Mouse (Mus musculus): Measurements from ENCODE around the gene Pgap2.

Gene Pgap2

DNA sequence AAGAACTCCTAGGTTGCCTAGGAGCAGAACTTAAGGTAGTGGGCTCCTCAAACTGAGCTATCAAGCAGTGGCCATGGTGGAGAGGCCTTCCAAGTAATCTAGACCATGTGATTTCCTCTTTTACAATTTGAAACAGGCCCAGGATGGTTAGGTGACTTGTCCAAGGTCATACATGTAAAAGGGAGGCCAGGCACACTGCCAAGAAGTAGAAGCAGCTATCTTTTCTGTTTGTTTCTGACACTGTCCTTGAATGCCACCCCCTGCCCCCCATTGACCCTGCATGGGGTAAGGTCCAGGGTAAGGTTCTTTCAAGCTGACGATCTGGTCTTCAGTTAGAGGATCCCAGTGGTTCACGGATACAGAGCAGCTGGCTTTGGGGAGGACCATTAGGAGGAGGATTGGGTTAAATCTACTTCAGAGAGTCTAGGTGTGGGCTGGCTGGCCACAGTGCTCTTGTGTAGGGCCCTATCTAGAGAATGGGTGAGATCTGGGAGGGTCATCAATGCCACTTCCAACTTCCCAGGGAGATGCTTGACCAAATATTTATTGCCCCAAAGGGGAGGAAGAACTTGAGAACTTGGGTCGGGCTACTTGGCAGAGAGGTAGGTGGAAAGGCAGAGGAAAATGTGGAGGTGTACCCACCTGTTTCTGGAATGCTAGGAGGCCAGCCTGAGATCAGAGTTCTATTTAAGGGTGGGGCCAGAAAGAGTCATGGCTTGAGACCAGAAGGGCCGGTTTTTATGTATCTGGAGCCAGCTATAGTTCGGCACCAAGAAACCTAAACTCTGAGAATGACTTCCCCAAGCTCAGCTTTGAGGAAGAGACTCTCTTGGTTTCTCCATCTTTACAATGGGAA, 14.1 kb downstream of the Pgap2 start:
- Histone ChIP-seq H3K36me3 (ENCODE audit: control insufficient read depth, insufficient read depth, low read length, poor library complexity, severe bottlenecking) (no peaks in the 10 kb centered on the region), H3K27me3 (ENCODE audit: control insufficient read depth, insufficient read depth, low read length, poor library complexity, severe bottlenecking) (no peaks in the 10 kb centered on the region)
- no peak for DNase-seq (ENCODE audit: low read depth, low spot score)

- Histone ChIP-seq H3K36me3 (ENCODE audit: control insufficient read depth, insufficient read depth, low read length, poor library complexity, severe bottlenecking) (0 out of 2 replicates have a peak, but pooled peaks cover under 1% of the 10 kb centered on the region), H3K27me3 (ENCODE audit: control insufficient read depth, insufficient read depth, low read length, poor library complexity, severe bottlenecking) (no peaks in the 10 kb centered on the region)
- no peak for DNase-seq (ENCODE audit: low read depth, low spot score)
Measured at GRCm38 (mm10) chr7:102226051-102226450, 16.0 kb downstream of the Pgap2 start.

- no peaks in the 10 kb centered on the region for H3K27me3 ChIP-seq (ENCODE audit: control insufficient read depth, insufficient read depth, low read length, poor library complexity, severe bottlenecking)
- DNase-seq (ENCODE audit: low read depth, low spot score): no peak
Measured at GRCm38 (mm10) chr7:102228049-102228670, 18.2 kb downstream of the Pgap2 start.

DNA sequence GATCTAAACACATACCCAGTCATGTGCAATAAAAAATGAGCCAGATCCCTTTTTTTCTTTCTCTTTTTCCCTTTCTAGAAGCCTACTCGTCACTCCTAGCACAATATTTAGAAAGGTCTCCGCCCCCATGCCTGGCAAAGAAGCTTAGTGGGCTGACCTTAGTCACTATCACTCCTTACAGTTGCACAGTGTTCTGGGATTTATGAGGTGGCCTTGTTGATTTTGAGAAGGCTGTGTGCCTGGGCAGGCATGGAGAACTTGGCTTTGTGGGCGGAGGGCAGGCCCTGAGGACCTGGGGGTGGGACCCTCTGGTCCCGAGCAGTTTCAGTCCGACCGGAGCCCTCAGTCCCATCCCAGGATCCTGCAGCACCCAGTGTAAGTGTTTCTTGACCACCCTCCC, 19.8 kb downstream of the Pgap2 start:
- Histone ChIP-seq H3K27me3 (ENCODE audit: control insufficient read depth, insufficient read depth, low read length, poor library complexity, severe bottlenecking) (no peaks in the 10 kb centered on the region), H3K36me3 (ENCODE audit: control insufficient read depth, insufficient read depth, low read length, poor library complexity, severe bottlenecking) (0 out of 2 replicates have a peak, but pooled peaks cover 2% of the 10 kb centered on the region)
- no peak for DNase-seq (ENCODE audit: low read depth, low spot score)

More at GRCm38 (mm10) chr7:102228049-102228670, 18.2 kb downstream of the Pgap2 start:
- H3K36me3 ChIP-seq (ENCODE audit: control insufficient read depth, insufficient read depth, low read length, poor library complexity, severe bottlenecking): 0 out of 2 replicates have a peak, but pooled peaks cover 2% of the 10 kb centered on the region

DNA sequence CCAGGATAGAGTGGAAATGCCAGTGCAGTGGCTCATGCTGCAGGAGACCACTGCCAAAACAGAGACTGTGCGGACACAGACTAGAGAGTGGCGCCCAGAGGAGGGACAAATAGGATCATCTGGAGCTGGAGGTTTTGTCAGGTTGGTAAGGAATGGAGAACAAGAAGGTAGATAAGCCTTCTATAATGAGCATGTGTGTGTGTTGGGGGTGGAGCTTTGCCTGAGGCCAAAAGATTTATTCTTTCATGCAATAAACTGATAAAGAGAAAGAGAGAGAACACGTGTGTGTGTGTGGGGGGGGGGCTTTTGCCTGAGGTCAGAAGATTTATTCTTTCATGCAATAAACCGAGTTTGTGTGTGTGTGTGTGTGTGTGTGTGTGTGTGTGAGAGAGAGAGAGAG, 23.1 kb downstream of the Pgap2 start:
- no peak for DNase-seq (ENCODE audit: low read depth, low spot score)
- no peaks in the 10 kb centered on the region for H3K27me3 ChIP-seq (ENCODE audit: control insufficient read depth, insufficient read depth, low read length, poor library complexity, severe bottlenecking)
- peaks cover 6% of the 10 kb centered on the region; the same call in 1 of the 2 replicates for H3K36me3 ChIP-seq (ENCODE audit: control insufficient read depth, insufficient read depth, low read length, poor library complexity, severe bottlenecking)

DNA sequence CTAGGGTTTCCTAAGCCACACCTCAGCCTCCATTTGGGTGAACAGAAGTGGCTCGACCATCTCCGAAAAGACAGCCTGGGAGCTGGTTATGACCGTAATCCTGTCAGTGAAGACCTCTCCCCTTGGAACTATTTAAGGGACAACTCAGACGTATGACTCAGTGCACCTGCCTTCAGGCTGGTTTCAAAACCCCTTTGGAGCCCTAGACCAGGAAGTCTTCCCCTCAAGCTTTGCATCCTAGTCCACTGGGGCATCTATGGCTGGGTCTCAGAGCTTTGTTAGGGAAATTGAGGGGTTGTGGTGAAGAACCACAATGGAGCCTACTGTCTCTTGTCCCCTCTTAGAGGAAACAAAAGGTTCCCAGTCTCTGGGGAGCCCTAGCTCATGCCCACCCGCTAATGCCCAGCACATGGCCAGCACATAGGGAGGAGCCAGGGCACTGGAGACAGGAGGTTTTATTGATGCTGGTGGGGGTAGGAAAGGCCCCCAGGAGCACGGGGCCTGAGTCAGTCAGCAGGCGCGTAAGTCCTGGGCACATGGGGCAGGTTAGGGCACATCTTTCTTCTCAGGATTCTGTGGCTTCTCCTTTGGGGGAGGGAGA, 28.8 kb downstream of the Pgap2 start:
- no peak for DNase-seq (ENCODE audit: low read depth, low spot score)
- peaks cover 6% of the 10 kb centered on the region for H3K36me3 ChIP-seq (ENCODE audit: control insufficient read depth, insufficient read depth, low read length, poor library complexity, severe bottlenecking)
- no peaks in the 10 kb centered on the region for H3K27me3 ChIP-seq (ENCODE audit: control insufficient read depth, insufficient read depth, low read length, poor library complexity, severe bottlenecking)

DNA sequence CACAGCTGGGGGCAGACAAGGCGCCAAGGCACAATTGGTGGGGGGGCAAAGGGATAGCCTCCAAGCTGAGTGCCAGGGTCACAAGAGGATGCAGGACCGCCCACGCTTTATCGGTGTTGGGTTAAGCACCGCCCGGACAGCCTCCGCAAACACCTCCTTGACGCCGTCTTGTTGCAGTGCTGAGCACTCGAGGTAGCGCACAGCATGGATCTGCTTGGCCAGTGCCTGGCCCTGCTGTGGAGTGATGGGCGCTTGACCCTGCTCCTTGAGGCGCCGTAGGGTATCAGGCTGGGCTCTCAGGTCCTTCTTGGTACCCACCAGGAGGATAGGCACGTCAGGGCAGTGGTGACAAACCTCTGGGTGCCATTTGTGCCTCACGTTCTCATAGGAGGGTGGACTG, 29.6 kb downstream of the Pgap2 start:
- Histone ChIP-seq H3K27me3 (ENCODE audit: control insufficient read depth, insufficient read depth, low read length, poor library complexity, severe bottlenecking) (no peaks in the 10 kb centered on the region), H3K36me3 (ENCODE audit: control insufficient read depth, insufficient read depth, low read length, poor library complexity, severe bottlenecking) (peaks cover 6% of the 10 kb centered on the region)
- no peak for DNase-seq (ENCODE audit: low read depth, low spot score)

DNA sequence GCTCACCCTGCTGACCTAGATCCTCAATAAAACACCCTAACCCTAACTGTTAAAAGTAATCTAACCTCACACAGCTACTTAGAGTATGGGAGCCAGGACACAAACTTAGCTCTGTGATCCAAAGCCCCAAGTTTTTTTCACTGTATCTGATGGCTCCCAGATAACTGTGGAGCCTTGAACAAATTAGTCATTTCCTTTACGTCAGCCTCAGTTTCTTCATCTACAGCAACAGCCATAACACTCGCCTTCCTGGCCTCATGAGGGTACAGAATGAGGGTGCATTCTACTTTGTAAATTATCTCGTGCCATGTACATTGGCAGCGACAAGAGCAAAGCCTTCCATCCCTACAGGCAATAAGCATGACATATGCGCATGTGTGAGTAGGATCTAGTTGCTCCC, 32.4 kb downstream of the Pgap2 start:
- H3K27me3 ChIP-seq (ENCODE audit: control insufficient read depth, insufficient read depth, low read length, poor library complexity, severe bottlenecking): no peaks in the 10 kb centered on the region
- DNase-seq (ENCODE audit: low read depth, low spot score): no peak

GRCm38 (mm10) chr7:102242917-102243316, 32.9 kb downstream of the Pgap2 start:
- Histone ChIP-seq H3K36me3 (ENCODE audit: control insufficient read depth, insufficient read depth, low read length, poor library complexity, severe bottlenecking) (peaks cover 2% of the 10 kb centered on the region), H3K27me3 (ENCODE audit: control insufficient read depth, insufficient read depth, low read length, poor library complexity, severe bottlenecking) (no peaks in the 10 kb centered on the region)

More for the DNA sequence above, 32.4 kb downstream of the Pgap2 start:
- H3K36me3 ChIP-seq (ENCODE audit: control insufficient read depth, insufficient read depth, low read length, poor library complexity, severe bottlenecking): peaks cover 5% of the 10 kb centered on the region

GRCm38 (mm10) chr7:102243870-102244269, 33.9 kb downstream of the Pgap2 start:
- Histone ChIP-seq H3K36me3 (ENCODE audit: control insufficient read depth, insufficient read depth, low read length, poor library complexity, severe bottlenecking) (peaks cover 2% of the 10 kb centered on the region), H3K27me3 (ENCODE audit: control insufficient read depth, insufficient read depth, low read length, poor library complexity, severe bottlenecking) (no peaks in the 10 kb centered on the region)
- DNase-seq (ENCODE audit: low read depth, low spot score): peak; percentile 41

More at GRCm38 (mm10) chr7:102242917-102243316, 32.9 kb downstream of the Pgap2 start:
- DNase-seq (ENCODE audit: low read depth, low spot score): no peak

DNA sequence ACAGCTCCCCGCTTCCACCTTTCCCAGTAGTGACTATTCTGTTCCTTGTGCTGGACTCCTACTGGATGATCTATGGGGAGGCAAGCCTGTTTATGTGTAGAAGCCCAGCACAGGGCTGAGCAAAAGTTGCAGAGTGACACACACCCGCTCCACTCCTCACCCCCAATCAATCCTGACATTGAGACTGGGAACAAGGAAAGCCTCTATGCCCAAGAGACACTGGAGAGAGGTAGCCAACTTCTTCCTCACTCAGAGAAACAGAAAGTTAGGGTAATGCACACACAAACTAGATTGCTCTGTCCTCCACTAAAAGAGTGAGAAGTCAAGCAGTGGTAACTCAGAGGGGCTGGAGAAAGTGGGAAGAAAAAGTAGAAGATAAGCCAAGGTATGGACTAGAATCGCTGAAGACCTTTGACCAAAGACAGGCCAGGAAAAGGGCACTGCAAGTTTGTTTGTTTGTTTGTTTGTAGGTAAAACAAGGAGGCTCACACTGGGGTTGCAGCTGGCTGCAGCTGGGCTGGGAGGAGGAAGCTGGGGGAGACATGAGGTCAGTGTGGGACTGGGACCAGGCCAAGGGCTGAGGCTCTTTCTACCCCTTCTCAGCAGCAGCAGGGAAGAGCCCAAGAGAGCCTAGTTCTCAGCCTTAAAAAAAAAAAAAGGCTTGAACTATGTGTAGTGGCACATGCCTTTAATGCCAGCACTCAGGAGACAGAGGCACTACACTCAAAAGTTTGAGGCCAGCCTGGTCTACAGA, 35.0 kb downstream of the Pgap2 start:
- H3K27me3 ChIP-seq (ENCODE audit: control insufficient read depth, insufficient read depth, low read length, poor library complexity, severe bottlenecking): no peaks in the 10 kb centered on the region
- no peak for DNase-seq (ENCODE audit: low read depth, low spot score)
- peaks cover 2% of the 10 kb centered on the region for H3K36me3 ChIP-seq (ENCODE audit: control insufficient read depth, insufficient read depth, low read length, poor library complexity, severe bottlenecking)

DNA sequence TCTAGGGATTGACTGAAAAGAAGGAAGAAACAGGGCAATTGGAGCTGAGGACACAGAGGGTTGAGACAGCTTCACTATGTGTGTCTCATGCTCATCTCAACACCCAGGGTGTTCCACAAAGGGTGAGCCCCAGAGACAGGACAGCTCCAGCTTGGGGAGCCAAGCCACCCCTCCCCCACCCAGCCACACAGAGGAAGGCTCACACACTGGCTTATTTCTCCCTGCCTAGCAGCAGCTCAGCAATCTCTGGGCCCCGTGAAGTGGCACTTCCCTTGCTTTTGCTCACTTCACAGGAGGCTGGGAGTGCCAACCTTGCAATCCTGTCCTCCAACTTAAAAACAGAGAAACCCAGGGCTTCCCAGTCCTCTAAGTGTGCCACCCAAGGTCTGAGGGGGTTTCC, 35.8 kb downstream of the Pgap2 start:
- Histone ChIP-seq H3K36me3 (ENCODE audit: control insufficient read depth, insufficient read depth, low read length, poor library complexity, severe bottlenecking) (peaks cover 2% of the 10 kb centered on the region), H3K27me3 (ENCODE audit: control insufficient read depth, insufficient read depth, low read length, poor library complexity, severe bottlenecking) (no peaks in the 10 kb centered on the region)
- peak; percentile 36 for DNase-seq (ENCODE audit: low read depth, low spot score)

DNA sequence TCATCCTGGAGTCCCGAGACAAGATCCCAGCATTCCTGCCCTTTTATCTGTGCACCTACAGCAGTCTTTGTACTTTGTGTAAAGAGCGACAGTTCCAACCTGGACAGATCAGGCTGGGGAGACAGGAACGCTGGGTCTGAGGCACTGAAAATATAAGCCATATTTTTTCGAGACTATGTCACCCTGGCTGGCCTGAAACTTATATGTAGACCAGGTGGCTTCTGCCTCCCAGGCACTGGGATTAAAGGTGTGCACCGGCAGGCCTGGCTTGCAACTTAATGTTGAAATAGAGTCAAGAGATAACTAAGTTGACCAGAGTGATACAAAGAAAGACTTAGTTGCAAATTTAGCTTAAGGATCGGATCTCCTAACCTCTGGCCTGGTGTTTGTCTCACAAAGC, 36.3 kb downstream of the Pgap2 start:
- Histone ChIP-seq H3K36me3 (ENCODE audit: control insufficient read depth, insufficient read depth, low read length, poor library complexity, severe bottlenecking) (no peaks in the 10 kb centered on the region; the same call in 1 of the 2 replicates), H3K27me3 (ENCODE audit: control insufficient read depth, insufficient read depth, low read length, poor library complexity, severe bottlenecking) (no peaks in the 10 kb centered on the region)
- DNase-seq (ENCODE audit: low read depth, low spot score): no peak

DNA sequence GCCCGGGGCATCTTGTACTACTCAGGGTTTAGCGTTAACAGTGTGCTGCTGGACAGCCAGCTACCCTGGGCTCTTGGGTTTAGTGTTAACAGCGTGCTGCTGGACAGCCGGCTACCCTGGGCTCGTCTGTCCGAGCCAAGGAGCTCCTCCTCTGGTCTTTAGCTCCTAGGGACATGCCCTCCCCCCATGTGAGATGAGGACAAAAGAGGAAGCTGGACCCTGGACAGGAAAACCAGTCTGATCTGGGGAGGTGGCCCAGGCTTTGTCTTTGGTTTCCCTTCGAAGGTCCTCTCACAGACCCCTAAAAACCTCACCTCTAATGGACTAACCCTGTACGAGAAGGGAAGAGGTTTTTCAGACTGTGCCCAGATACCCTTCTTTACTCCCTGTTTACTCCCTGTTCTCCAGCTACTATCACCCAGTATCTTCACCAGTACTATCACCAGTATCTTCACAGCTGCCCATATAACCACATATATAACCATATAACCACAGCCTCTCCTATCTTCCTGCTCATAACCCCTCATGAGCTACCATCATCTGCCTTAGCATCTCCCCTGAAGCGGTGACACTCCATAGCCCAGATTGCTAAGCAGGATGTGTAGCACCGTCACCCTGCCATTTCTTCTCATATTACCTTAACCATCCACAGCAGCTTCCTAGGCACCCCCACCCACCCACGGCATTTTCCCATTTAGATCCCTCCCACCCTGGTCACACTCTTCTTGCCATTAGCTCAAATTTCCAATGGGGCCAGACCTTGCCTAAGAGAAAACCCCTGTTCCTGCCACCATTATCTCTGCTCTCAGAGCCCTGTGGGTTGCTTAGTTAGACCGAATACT, 37.2 kb downstream of the Pgap2 start:
- Histone ChIP-seq H3K36me3 (ENCODE audit: control insufficient read depth, insufficient read depth, low read length, poor library complexity, severe bottlenecking) (no peaks in the 10 kb centered on the region; the same call in 1 of the 2 replicates), H3K27me3 (ENCODE audit: control insufficient read depth, insufficient read depth, low read length, poor library complexity, severe bottlenecking) (no peaks in the 10 kb centered on the region)
- no peak for DNase-seq (ENCODE audit: low read depth, low spot score)

Data from splenic B cell, adult 2 months (primary cell).